Mouse (Mus musculus) liver, embryonic 14.5 days (tissue): ENCODE measurements around the gene Cnmd. TPM values are rescaled to one million over a fixed set of nuclear protein-coding genes. Genes with fewer than 3 reads are reported as not detected.

ENCODE experiments used
- ATAC-seq: fragments of 200-750 bp; cut with Nextera tagmentation; 2 replicates; pipeline ENCODE4 v1.8.0; 2017; ENCODE audit warnings: moderate number of reproducible peaks, mild to moderate bottlenecking, moderate library complexity; ENCODE audit not compliant: insufficient read depth
- DNase-seq, 3 experiments: peaks; one replicate each; pipeline ENCODE4 v3.0.0-alpha.2; 2012 to 2013; ENCODE audit warnings: low read depth in 3 of 3, low spot score in 3 of 3
- H3K27ac ChIP-seq: fragments of 300-500 bp; sonication (generic); 2 replicates; pipeline ENCODE4 v1.5.1; 2014; ENCODE audit warnings: moderate library complexity, mild to moderate bottlenecking, control low read depth, inconsistent platforms
- H3K27me3 ChIP-seq: fragments of 300-500 bp; sonication (generic); 2 replicates; pipeline ENCODE4 v1.6.1; 2014; ENCODE audit warnings: mild to moderate bottlenecking, low read length, moderate library complexity; ENCODE audit not compliant: control insufficient read depth, insufficient read depth
- H3K36me3 ChIP-seq: fragments of 300-500 bp; sonication (generic); replicated peaks from 2 replicates; pipeline ENCODE4 v1.6.1; 2014; ENCODE audit warnings: low read depth; ENCODE audit not compliant: control insufficient read depth, insufficient read depth
- H3K4me1 ChIP-seq, 2 experiments: fragments of 200-500 bp in 1 of 2; fragments of 300-500 bp in 1 of 2; sonication (generic) in 1 of 2; replicated peaks; 2 replicates each; pipeline ENCODE4 v1.6.1; 2012 to 2014; ENCODE audit warnings: antibody characterized with exemption in 1 of 2, inconsistent platforms in 1 of 2, low read length in 1 of 2; ENCODE audit not compliant: control insufficient read depth in 2 of 2, insufficient read depth in 2 of 2
- H3K4me2 ChIP-seq: fragments of 300-500 bp; sonication (generic); 2 replicates; pipeline ENCODE4 v1.6.1; 2014; ENCODE audit warnings: low read depth, mild to moderate bottlenecking, control low read depth, moderate library complexity
- H3K4me3 ChIP-seq, 2 experiments: fragments of 200-500 bp in 1 of 2; fragments of 300-500 bp in 1 of 2; sonication (generic) in 1 of 2; 2 replicates each; pipeline ENCODE4 v1.5.1; 2012 to 2014; ENCODE audit warnings: low read depth in 2 of 2, low read length in 2 of 2, mild to moderate bottlenecking in 2 of 2, control low read depth in 1 of 2, inconsistent platforms in 1 of 2, moderate library complexity in 1 of 2; ENCODE audit not compliant: insufficient read depth in 1 of 2
- H3K9ac ChIP-seq: fragments of 300-500 bp; sonication (generic); replicated peaks from 2 replicates; pipeline ENCODE4 v1.6.1; 2014; ENCODE audit warnings: mild to moderate bottlenecking, control low read depth, moderate library complexity
- H3K9me3 ChIP-seq: fragments of 300-500 bp; sonication (generic); 2 replicates; pipeline ENCODE4 v1.6.1; 2016; ENCODE audit warnings: low read length, mixed read lengths; ENCODE audit not compliant: control insufficient read depth
- CTCF ChIP-seq: IDR thresholded peaks from 2 replicates; pipeline ENCODE4 v1.5.1; 2016; ENCODE audit warnings: antibody characterized with exemption, low read depth, control low read depth
- EP300 ChIP-seq: IDR thresholded peaks from 2 replicates; pipeline ENCODE4 v1.6.1; 2016; ENCODE audit warnings: antibody characterized with exemption, low read depth
- WGBS: fragments of 180-500 bp; shearing (Covaris S2); extraction: QIAGEN DNeasy Blood & Tissue Kit; methylation state at CpG from one replicate; pipeline ENCODE4 v1.1.7; 2014; ENCODE audit not compliant: insufficient replicate concordance; 5-methylcytosine and 5-hydroxymethylcytosine counted together
- polyA plus RNA-seq, 2 experiments: library from polyadenylated mRNA; depleted of rRNA in 1 of 2; stranded (reverse) in 1 of 2; unstranded in 1 of 2; fragments of >200 nt; fragmentation: Nextera tagmentation in 1 of 2; extraction: Ambion mirVana in 1 of 2; gene quantifications; 2 replicates each; pipeline versions ENCODE4 v1.2.1 to v1.2.3; 2012 to 2014

Cnmd gene
- polyA plus RNA-seq (2012; rRNA removed) (0.06 TPM in 1 of 2 replicates, not detected in the other), polyA plus RNA-seq (2014; fragmentation: Nextera tagmentation; extraction: Ambion mirVana) (not detected in 2 replicates)

DNA sequence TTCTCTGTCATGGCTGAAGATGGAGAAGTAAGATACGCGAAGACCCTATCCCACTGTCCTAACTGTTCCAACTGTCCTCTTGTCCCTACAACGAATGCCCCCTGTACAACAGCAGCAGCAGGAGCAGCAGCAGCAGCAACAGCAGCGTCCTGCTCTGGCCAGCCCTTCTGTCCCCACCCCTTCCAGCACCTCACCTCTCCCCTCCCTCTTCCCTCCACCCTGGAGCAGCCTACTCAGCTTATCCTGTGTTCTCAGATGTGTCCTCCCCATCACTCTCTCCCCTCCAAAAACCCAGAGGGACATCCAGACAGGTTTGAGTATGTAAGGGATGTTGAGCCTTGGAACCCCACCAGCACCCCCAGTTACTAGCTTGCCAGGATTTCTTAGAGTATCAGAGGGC, at the start of gene Cnmd:
Gene Cnmd (minus strand): TSS at position 170 of the 400 bp plus-strand sequence.
- no peak within 1 kb of the TSS for H3K27ac ChIP-seq
- 54% methylated on average over 4 of the region's 4 CpGs for WGBS
- no peak within 1 kb of the TSS for H3K9ac ChIP-seq
- H3K9me3 ChIP-seq, result no peaks in the 10 kb centered on the region
- H3K27me3 ChIP-seq, result no peaks in the 10 kb centered on the region
- no peak for ATAC-seq
- no peaks in the 10 kb centered on the region for H3K36me3 ChIP-seq
- no peak for DNase-seq
- no peaks in the 10 kb centered on the region for H3K4me1 ChIP-seq
- H3K4me2 ChIP-seq, result peak within 1 kb of the TSS; percentile 25; the same call in 1 of the 2 replicates
- no peak for TF ChIP-seq EP300
- TF ChIP-seq CTCF, result no peak
- H3K4me3 ChIP-seq, result no peak within 1 kb of the TSS

DNA sequence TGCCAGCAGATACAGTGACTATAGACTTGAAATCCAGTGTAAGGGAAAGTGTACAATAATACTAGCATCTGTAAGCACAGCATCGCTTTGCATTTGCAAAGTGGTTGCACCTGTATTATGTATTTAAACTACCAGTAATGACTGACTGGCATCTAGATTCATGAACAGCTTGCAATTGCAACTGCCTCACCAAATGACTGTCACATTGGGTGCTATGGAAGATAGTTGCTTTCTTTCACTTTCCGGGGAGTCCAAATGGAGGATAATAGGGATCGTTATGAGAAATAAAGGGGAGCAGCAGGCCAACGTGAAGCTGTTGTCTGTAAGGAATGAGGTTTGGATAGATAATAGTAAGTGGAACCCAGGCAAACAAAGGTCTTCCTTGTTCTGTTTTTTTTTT, 49.3 kb upstream of the Cnmd start:
- no peak for DNase-seq
- H3K27me3 ChIP-seq, result no peaks in the 10 kb centered on the region
- no peak overlapping the region for H3K27ac ChIP-seq
- WGBS, result 67% methylated on average over 4 of the region's 4 CpGs
- H3K4me1 ChIP-seq, result no peaks in the 10 kb centered on the region
- no peak for ATAC-seq
- no peaks in the 10 kb centered on the region for H3K9me3 ChIP-seq
- H3K36me3 ChIP-seq, result no peaks in the 10 kb centered on the region
- no peak overlapping the region for H3K4me3 ChIP-seq
- no peak for TF ChIP-seq EP300
- TF ChIP-seq CTCF, result no peak
- no peak overlapping the region for H3K9ac ChIP-seq
- no peak overlapping the region for H3K4me2 ChIP-seq

DNA sequence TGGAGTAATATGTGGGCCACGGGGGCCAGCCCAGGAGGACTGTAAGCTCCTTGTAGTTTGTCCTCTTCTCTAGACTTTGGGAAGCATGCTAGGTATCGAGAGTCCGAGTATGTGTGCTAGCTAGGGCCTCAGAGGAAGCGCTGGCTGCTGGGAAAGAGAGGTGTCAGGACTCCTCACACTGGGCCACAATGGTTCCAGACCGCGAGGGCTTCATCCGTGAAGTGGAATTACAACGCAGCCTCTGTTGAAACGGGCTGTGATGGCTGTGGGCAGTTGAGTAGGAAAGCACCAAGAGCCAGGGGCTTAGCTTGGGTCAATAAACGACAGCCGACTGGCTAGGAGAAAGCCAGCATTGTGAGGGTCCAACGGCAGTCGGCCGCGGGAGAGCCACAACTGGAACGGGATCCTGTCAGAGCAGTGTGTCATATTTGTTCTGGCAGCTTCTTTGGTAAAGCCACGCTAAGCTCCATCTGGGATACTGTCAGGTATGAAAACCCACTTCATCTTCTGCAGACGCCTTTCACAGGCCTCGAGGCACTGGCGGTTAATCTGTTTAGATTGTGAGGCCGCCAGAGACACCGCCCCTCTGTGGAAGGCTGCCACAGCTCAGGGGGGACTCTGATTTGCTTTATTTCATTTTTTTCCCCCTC, 41.7 kb upstream of the Cnmd start:
- ATAC-seq (no peak), DNase-seq (no peak)
- H3K9me3 ChIP-seq, result no peaks in the 10 kb centered on the region
- H3K27ac ChIP-seq, result no peak overlapping the region
- WGBS, result 76% methylated on average over 22 of the region's 22 CpGs
- no peak for TF ChIP-seq CTCF
- no peak for TF ChIP-seq EP300
- H3K27me3 ChIP-seq, result no peaks in the 10 kb centered on the region
- no peak overlapping the region for H3K4me3 ChIP-seq
- no peak overlapping the region for H3K4me2 ChIP-seq
- no peaks in the 10 kb centered on the region for H3K36me3 ChIP-seq
- H3K4me1 ChIP-seq, result no peaks in the 10 kb centered on the region
- no peak overlapping the region for H3K9ac ChIP-seq

DNA sequence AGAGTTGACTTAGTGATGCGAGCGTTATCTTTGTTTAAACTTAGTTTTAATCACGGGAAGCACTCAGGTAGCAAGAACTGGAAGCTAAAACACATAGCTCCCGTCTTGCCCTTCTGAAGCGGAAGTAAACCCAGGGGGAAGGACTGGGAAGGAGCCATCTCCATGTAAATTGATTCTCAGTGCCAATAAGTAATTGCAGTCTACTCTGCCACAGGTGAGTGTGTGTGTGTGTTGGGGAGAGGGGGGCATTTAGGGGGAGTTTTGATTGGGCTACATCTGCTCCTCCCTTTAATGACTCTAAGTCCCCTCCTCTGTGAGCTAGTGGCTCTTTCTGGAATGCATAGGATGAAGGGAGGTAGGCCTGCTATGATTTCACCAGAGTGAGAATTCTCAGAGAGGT, 39.6 kb upstream of the Cnmd start:
- DNase-seq (no peak), ATAC-seq (no peak)
- no peaks in the 10 kb centered on the region for H3K4me1 ChIP-seq
- no peak overlapping the region for H3K4me2 ChIP-seq
- H3K36me3 ChIP-seq, result no peaks in the 10 kb centered on the region
- H3K9ac ChIP-seq, result no peak overlapping the region
- no peak for TF ChIP-seq EP300
- TF ChIP-seq CTCF, result no peak
- H3K27me3 ChIP-seq, result no peaks in the 10 kb centered on the region
- no peaks in the 10 kb centered on the region for H3K9me3 ChIP-seq
- H3K27ac ChIP-seq, result no peak overlapping the region
- no peak overlapping the region for H3K4me3 ChIP-seq
- WGBS, result 64% methylated on average over 5 of the region's 5 CpGs

DNA sequence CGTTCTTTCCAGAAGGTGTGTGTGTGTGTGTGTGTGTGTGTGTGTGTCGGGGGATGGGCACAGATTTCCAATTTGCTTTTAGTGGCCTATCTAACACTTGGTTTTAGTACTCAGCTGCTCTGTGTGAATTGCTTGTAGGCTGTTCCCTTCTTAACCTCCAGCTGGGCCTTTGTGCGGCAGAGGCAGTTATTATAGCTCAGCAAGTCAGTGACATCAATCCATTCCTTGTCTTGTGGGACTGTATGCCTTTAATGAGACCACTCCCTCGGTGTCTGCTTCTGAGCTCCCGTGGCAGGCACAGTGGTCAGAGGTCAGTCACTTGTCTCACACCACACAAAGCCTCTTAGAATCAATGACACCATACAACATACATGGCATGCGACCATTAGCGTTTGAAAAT, 39.1 kb upstream of the Cnmd start:
- no peaks in the 10 kb centered on the region for H3K36me3 ChIP-seq
- H3K9me3 ChIP-seq, result no peaks in the 10 kb centered on the region
- H3K27me3 ChIP-seq, result no peaks in the 10 kb centered on the region
- 60% methylated on average over 7 of the region's 7 CpGs for WGBS
- DNase-seq, result no peak
- no peak overlapping the region for H3K4me3 ChIP-seq
- no peak overlapping the region for H3K4me2 ChIP-seq
- ATAC-seq, result no peak
- H3K27ac ChIP-seq, result no peak overlapping the region
- no peaks in the 10 kb centered on the region for H3K4me1 ChIP-seq
- H3K9ac ChIP-seq, result no peak overlapping the region
- TF ChIP-seq CTCF (no peak), EP300 (no peak)
